Mouse (Mus musculus): ENCODE results near the gene Slc9a3r2.
"Not testable (repeated sequence)": the region's sequence is repeated elsewhere in the genome, so short reads cannot be mapped to it uniquely, and the experiment has no call there.

Slc9a3r2 gene

DNA sequence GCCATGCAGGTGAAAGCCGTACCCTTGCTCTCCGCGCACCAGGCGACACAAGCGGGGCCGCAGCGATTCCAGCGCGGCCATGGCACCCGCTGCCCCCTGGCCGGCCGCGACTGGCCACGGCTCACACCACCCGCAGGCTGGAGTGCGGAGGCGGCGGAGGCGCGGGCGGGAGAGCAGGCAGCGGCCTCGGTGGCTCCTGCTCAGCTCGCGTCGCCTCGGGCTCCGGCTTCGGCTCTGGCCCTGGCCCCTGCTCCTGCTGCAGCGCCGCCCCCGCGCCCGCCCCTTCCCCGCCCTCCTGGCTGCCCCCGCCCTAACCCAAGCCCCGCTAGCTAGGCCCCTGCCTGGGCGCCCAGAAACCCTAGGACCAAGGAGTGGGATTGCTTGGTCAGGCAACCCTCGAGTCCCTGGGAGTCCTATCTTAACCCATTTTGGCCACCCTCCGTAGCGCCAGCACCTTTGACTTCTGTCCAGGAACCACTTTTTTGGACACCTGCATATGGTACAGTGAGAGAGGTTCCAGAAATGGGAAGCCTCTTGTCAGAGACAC is at the start of gene Slc9a3r2:
Gene Slc9a3r2 (minus strand): TSS at position 258 of the 547 bp plus-strand sequence.
- DNase-seq (ENCODE audit: extremely low spot score): peak; percentile 77

DNA sequence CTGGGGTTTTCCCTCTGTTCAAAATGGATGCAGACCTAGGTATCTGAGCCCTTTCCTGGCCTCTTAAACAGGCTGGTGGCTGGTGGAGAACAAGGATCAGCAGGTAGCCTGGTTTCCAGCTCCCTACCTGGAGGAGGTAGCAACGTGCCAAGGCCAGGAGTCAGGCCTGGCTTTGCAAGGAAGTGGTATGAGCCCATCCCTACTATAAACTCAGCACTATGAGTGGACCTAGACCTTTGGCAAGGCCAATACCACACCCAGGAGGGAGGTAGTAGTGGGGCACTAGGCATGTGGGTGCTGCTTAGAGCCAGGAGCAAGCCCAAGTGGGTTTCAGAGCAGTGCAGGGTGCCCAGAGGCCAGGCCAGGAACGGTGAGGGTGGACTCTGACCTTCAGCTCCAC is 49.3 kb upstream of the Slc9a3r2 start:
- no peak for DNase-seq (ENCODE audit: extremely low spot score)

GRCm38 (mm10) chr17:24698715-24699114 is 48.6 kb upstream of the Slc9a3r2 start:
- no peak for DNase-seq (ENCODE audit: extremely low spot score)

DNA sequence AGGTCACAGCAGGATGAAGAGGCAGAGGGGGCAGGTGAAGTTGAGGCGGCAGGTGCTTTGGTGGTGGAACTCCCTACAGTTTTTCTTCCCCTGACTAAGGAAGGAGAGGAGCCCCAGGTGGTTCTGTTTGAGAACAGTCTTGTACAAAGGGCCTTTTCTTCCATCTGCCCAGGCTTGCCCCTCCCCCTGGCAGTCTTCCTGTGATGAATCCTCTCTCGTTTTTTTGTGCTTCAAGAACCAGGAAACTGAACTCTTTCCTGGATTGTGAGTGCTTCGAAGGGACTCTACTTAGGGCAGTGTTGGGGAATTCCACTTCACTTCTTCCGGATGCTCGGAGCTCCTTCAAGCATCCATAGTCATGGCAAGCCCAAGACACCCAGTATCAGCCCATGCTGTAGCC is 47.9 kb upstream of the Slc9a3r2 start:
- no peak for DNase-seq (ENCODE audit: extremely low spot score)

DNA sequence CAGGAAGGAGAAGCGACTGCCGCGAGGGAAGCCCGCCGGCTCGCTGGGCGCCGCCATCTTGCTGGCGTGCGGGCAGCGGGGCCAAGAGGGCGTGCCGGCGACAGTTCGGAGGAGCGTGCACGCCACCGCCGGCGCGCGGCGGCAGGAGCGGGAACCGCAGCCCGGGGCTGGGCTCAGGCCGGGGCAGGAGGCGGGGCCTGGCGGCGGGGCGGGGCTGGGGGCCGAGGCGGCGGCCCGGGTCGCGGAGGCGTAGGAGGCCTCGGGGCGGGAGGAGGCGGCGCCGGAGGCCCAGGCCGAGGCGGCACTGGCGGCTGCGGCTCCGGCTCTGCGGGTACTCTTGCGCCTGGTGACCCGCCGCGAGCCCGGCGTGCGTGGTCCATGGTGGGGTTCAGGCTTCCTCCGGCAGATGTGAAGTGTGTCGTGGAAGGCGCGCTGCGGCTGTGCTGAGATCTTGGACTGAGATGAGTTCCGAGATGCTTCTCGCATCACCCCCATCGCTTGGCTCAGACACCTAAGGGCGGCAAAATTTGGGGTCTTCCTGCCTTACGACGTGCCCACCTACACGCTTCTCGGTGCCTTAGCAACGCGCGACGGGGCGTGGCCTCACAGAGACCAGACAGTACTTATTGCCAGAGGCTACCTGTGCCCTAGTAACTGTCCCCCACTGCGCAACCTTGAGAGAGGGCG is 46.0 kb upstream of the Slc9a3r2 start, which contains the start of the genes Gfer and Noxo1:
Gene Gfer (minus strand): TSS at position 146 of the 687 bp plus-strand sequence.
Gene Noxo1 (plus strand): TSS at position 224 of the 687 bp plus-strand sequence.
- DNase-seq (ENCODE audit: extremely low spot score): peak; percentile 89

GRCm38 (mm10) chr17:24695326-24696010 is 45.3 kb upstream of the Slc9a3r2 start:
- DNase-seq (ENCODE audit: extremely low spot score): no peak

GRCm38 (mm10) chr17:24692385-24692784 is 42.3 kb upstream of the Slc9a3r2 start:
- no peak for DNase-seq (ENCODE audit: extremely low spot score)

GRCm38 (mm10) chr17:24689251-24690081 is 39.3 kb upstream of the Slc9a3r2 start, which contains the start of gene Syngr3:
Syngr3 (minus strand) TSS chr17:24689955.
- no peak for DNase-seq (ENCODE audit: extremely low spot score)

GRCm38 (mm10) chr17:24687599-24687998 is 37.5 kb upstream of the Slc9a3r2 start:
- no peak for DNase-seq (ENCODE audit: extremely low spot score)

GRCm38 (mm10) chr17:24687146-24687595 is 37.0 kb upstream of the Slc9a3r2 start:
- peak; percentile 55 for DNase-seq (ENCODE audit: extremely low spot score)

- peak; percentile 45 for DNase-seq (ENCODE audit: extremely low spot score)
These were observed 36.4 kb upstream of the Slc9a3r2 start for GRCm38 (mm10) chr17:24686514-24686913.

- no peak for DNase-seq (ENCODE audit: extremely low spot score)
These were observed 27.5 kb upstream of the Slc9a3r2 start for GRCm38 (mm10) chr17:24677500-24678080.

- no peak for DNase-seq (ENCODE audit: extremely low spot score)
These were observed 26.8 kb upstream of the Slc9a3r2 start for GRCm38 (mm10) chr17:24676877-24677276.

- peak; percentile 69 for DNase-seq (ENCODE audit: extremely low spot score)
These were observed 26.1 kb upstream of the Slc9a3r2 start for GRCm38 (mm10) chr17:24676187-24676586.

DNA sequence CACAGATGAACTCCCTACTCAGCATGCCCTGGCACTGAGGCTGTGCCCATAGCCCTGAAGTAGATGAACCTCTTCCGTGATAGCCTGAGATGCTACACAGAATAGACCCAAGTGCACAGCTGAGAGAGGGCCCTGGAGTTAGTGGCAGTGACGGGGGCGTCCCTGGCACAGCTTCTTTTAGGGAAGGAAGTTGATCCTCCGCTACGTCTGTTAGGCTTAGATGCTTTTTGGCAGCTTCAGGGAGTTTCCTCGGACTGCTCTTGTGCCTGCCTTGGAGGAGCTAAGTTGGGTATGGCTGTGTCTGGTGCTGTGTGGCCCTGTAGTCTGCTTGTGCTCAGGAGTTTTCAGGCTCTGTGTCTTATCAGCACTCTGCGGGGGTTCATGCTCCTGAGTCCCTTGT is 24.1 kb upstream of the Slc9a3r2 start:
- no peak for DNase-seq (ENCODE audit: extremely low spot score)

DNA sequence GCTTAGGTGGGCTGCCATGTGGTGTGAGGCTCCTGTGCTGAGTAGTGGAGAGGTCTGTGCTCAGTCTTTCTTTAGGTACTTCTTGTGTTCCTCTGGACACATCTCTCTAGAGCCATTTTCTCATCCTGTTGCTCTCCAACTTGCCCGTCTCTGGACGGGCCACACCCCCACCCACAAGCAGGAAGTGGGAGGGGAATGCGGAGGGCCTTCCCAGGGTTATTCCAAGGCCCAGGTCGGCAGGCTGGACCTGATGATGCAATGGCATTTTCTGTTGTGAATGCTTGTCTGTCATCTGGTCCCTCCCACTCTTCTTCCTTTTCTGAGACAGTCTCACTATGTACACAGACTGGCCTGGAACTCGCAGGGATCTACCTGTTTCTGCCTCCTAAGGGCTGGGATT is 22.0 kb upstream of the Slc9a3r2 start:
- DNase-seq (ENCODE audit: extremely low spot score): no peak

GRCm38 (mm10) chr17:24671346-24671745 is 21.2 kb upstream of the Slc9a3r2 start:
- no peak for DNase-seq (ENCODE audit: extremely low spot score)

- DNase-seq (ENCODE audit: extremely low spot score): no peak
These were observed 20.2 kb upstream of the Slc9a3r2 start for GRCm38 (mm10) chr17:24670246-24670844.

- DNase-seq (ENCODE audit: extremely low spot score): peak; percentile 92
These were observed 19.6 kb upstream of the Slc9a3r2 start, which contains the start of gene Zfp598 for GRCm38 (mm10) chr17:24669545-24670245. Zfp598 (plus strand) TSS chr17:24669687.

DNA sequence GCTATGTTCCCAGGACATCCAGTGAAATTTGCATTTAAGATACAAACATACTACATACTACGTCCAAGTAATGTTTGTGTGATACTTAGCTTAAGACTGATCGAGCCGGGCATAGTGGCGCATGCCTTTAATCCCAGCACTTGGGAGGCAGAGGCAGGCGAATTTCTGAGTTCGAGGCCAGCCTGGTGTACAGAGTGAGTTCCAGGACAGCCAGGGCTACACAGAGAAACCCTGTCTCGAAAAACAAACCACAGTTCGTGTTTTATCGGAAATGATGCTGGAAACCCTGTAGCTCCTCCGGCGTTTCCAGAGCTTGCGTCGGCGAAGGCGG is 19.1 kb upstream of the Slc9a3r2 start:
- not testable (repeated sequence) for DNase-seq (ENCODE audit: extremely low spot score)

Data from embryo, embryonic 9.5 days (tissue).